Mouse (Mus musculus): ENCODE measurements around the gene Efcab7.
A peak's percentile ranks its signal among the peaks of the same experiment; 100 is the strongest.

Efcab7 gene

GRCm38 (mm10) chr4:99944606-99945005 lies 115.6 kb downstream of the Efcab7 start:
- DNase-seq (ENCODE audit: low spot score), result no peak

GRCm38 (mm10) chr4:99945011-99945410 lies 116.0 kb downstream of the Efcab7 start:
- DNase-seq (ENCODE audit: low spot score), result no peak

- no peak for DNase-seq (ENCODE audit: low spot score)
Observed at GRCm38 (mm10) chr4:99946516-99946915, 117.5 kb downstream of the Efcab7 start.

GRCm38 (mm10) chr4:99947192-99947591 lies 118.2 kb downstream of the Efcab7 start:
- peak; percentile 6 for DNase-seq (ENCODE audit: low spot score)

- DNase-seq (ENCODE audit: low spot score), result no peak
Observed at GRCm38 (mm10) chr4:99947896-99948295, 118.9 kb downstream of the Efcab7 start.

GRCm38 (mm10) chr4:99953904-99954303 lies 124.9 kb downstream of the Efcab7 start:
- DNase-seq (ENCODE audit: low spot score), result no peak

GRCm38 (mm10) chr4:99955396-99955795 lies 126.4 kb downstream of the Efcab7 start:
- no peak for DNase-seq (ENCODE audit: low spot score)

GRCm38 (mm10) chr4:99957186-99957585 lies 128.2 kb downstream of the Efcab7 start:
- DNase-seq (ENCODE audit: low spot score), result no peak

- no peak for DNase-seq (ENCODE audit: low spot score)
Observed at GRCm38 (mm10) chr4:99958084-99958815, 129.3 kb downstream of the Efcab7 start.

- DNase-seq (ENCODE audit: low spot score), result no peak
Observed at GRCm38 (mm10) chr4:99959308-99959707, 130.3 kb downstream of the Efcab7 start.

All from MN1 (cell line).